Mouse (Mus musculus): ENCODE data around the gene Gm17571. TPM values are rescaled to one million over a fixed set of nuclear protein-coding genes. Genes with fewer than 3 reads are reported as not detected.

Gm17571 gene
- polyA plus RNA-seq, 2 experiments: not detected

DNA sequence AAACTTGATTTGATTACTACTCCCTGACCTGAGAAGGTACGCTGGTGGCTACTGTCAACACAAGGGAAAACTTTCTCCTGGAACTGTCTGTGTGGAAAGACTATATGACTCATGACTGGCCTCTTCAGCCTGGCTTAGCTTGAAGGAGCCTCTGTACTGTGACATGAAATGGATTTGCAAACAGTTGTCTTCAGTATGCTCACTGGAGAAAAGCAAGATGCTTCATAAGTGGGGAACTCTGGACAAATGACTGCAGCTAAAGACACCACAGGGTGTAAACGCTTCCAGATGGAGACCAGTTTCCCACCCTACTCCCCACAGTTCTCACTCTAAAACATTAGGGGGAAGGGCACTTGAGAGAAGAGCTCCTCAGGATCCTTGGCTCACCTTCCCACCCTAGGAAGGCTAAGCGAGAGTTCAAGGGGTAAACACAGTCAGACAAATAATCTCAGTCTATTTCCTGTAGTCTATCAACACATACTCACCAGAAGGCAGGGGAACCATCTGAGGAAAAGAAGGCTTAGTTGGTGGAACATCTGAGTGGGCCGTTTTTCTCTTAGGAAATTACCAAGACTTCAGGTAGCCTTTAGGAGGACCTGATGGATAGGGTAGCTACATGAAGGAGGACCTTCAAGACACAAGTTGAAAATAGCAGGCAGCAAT lies 18.9 kb upstream of the Gm17571 start:
- Histone ChIP-seq H3K4me3 (replicated peaks; ENCODE audit: low read length) (no peak overlapping the region), H3K4me2 (replicated peaks; ENCODE audit: low read depth, low read length, severe bottlenecking) (no peak overlapping the region), H3K27ac (replicated peaks; ENCODE audit: low read depth, low read length) (no peak overlapping the region), H3K9me3 (ENCODE audit: control insufficient read depth, low read length) (no peaks in the 10 kb centered on the region), H3K36me3 (ENCODE audit: control insufficient read depth, insufficient read depth, low read length) (no peaks in the 10 kb centered on the region), H3K4me1 (ENCODE audit: control insufficient read depth, insufficient read depth, low read length) (peaks cover 11% of the 10 kb centered on the region; the same call in 1 of the 2 replicates), H3K9ac (ENCODE audit: low read depth, low read length, severe bottlenecking) (no peak overlapping the region), H3K27me3 (ENCODE audit: control insufficient read depth, insufficient read depth, low read length) (no peaks in the 10 kb centered on the region)
- DNase-seq (ENCODE audit: low spot score): no peak
- no peak for ATAC-seq (ENCODE audit: low FRiP score, low read depth)
- WGBS: 62% methylated on average over 4 of the region's 4 CpGs
- no peak for TF ChIP-seq POLR2A (IDR thresholded peaks at IDR 0.05; ENCODE audit: borderline replicate concordance, extremely low read depth, insufficient read depth, insufficient read length)

DNA sequence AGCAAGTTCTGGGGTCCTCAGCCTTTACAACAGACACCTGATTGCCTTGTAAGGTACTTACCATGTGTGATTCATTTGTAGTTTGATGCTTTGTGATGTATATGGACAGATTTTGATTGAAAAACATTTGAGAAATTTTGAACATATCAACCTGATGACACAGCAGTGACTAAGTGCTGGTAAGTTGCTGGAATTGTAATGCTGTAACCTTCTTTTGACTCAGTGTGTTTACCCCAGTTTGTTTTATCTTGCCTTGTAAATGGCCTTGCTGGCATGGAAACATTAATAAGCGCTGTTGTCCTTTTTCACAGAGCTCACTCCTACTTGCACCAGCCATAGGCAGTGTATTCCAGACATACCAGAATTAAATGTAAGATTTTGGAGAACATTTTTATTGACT lies 14.4 kb upstream of the Gm17571 start:
- Histone ChIP-seq H3K4me2 (replicated peaks; ENCODE audit: low read depth, low read length, severe bottlenecking) (no peak overlapping the region), H3K27me3 (ENCODE audit: control insufficient read depth, insufficient read depth, low read length) (no peaks in the 10 kb centered on the region), H3K9me3 (ENCODE audit: control insufficient read depth, low read length) (no peaks in the 10 kb centered on the region), H3K36me3 (ENCODE audit: control insufficient read depth, insufficient read depth, low read length) (no peaks in the 10 kb centered on the region), H3K4me1 (ENCODE audit: control insufficient read depth, insufficient read depth, low read length) (peaks cover 20% of the 10 kb centered on the region), H3K4me3 (replicated peaks; ENCODE audit: low read length) (no peak overlapping the region), H3K9ac (ENCODE audit: low read depth, low read length, severe bottlenecking) (no peak overlapping the region), H3K27ac (replicated peaks; ENCODE audit: low read depth, low read length) (no peak overlapping the region)
- 90% methylated on average over 1 of the region's 1 CpGs for WGBS
- DNase-seq (ENCODE audit: low spot score) (no peak), ATAC-seq (ENCODE audit: low FRiP score, low read depth) (no peak)
- TF ChIP-seq POLR2A (IDR thresholded peaks at IDR 0.05; ENCODE audit: borderline replicate concordance, extremely low read depth, insufficient read depth, insufficient read length): no peak

DNA sequence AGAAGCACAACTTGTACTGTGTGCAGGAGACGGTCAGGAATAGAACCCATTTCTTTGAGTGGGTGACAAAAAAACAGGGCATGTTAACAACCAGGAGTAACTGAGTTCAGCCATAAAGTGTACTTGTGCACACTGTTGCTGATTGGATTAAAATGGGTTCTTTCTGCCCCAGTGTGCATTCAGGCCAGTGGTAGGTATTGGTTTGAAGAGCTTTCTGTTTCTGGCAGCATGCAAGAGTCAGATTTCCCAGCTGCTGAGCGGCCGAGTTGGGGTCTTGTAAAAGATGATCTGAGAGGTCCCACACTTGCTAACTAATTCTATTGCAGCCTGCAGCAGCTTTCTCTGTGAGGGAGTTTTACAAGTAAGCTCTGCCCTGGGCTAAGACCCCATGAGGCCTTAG lies 13.5 kb upstream of the Gm17571 start:
- WGBS: 27% methylated on average over 3 of the region's 3 CpGs
- ATAC-seq (ENCODE audit: low FRiP score, low read depth): peak; percentile 41; the same call in 1 of the 2 replicates
- H3K27me3 ChIP-seq (ENCODE audit: control insufficient read depth, insufficient read depth, low read length): no peaks in the 10 kb centered on the region
- no peak overlapping the region for H3K4me2 ChIP-seq (replicated peaks; ENCODE audit: low read depth, low read length, severe bottlenecking)
- no peak for TF ChIP-seq POLR2A (IDR thresholded peaks at IDR 0.05; ENCODE audit: borderline replicate concordance, extremely low read depth, insufficient read depth, insufficient read length)
- H3K27ac ChIP-seq (replicated peaks; ENCODE audit: low read depth, low read length): 0 out of 2 replicates have a peak overlapping the region, but pooled peaks have one; percentile 19
- no peaks in the 10 kb centered on the region for H3K9me3 ChIP-seq (ENCODE audit: control insufficient read depth, low read length)
- peaks cover 20% of the 10 kb centered on the region for H3K4me1 ChIP-seq (ENCODE audit: control insufficient read depth, insufficient read depth, low read length)
- DNase-seq (ENCODE audit: low spot score): no peak
- no peak overlapping the region for H3K4me3 ChIP-seq (replicated peaks; ENCODE audit: low read length)
- H3K9ac ChIP-seq (ENCODE audit: low read depth, low read length, severe bottlenecking): no peak overlapping the region
- H3K36me3 ChIP-seq (ENCODE audit: control insufficient read depth, insufficient read depth, low read length): no peaks in the 10 kb centered on the region

DNA sequence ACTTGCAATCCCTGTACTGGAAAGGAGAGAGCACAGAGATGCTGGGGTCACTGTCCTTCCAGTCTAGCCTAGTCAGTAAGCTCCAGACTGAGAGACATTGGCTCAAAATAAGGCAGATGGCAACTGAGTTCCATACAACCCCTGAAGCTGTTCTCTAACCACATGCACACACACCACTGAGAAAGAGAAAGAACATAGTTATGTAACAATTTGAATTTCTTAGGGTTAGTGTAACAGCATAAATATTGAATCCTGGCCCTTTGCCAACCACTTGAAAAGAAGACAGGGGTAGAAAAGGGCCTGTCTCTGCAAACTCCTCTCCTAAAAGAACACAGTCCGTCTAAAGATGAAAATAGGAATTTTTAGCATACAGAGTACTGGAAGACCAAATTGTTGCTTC lies 12.8 kb upstream of the Gm17571 start:
- DNase-seq (ENCODE audit: low spot score): no peak
- Histone ChIP-seq H3K27me3 (ENCODE audit: control insufficient read depth, insufficient read depth, low read length) (no peaks in the 10 kb centered on the region), H3K4me1 (ENCODE audit: control insufficient read depth, insufficient read depth, low read length) (peaks cover 24% of the 10 kb centered on the region), H3K9me3 (ENCODE audit: control insufficient read depth, low read length) (no peaks in the 10 kb centered on the region), H3K4me3 (replicated peaks; ENCODE audit: low read length) (no peak overlapping the region), H3K36me3 (ENCODE audit: control insufficient read depth, insufficient read depth, low read length) (no peaks in the 10 kb centered on the region), H3K9ac (ENCODE audit: low read depth, low read length, severe bottlenecking) (no peak overlapping the region), H3K27ac (replicated peaks; ENCODE audit: low read depth, low read length) (no peak overlapping the region), H3K4me2 (replicated peaks; ENCODE audit: low read depth, low read length, severe bottlenecking) (no peak overlapping the region)
- 45% methylated on average over 1 of the region's 1 CpGs for WGBS
- ATAC-seq (ENCODE audit: low FRiP score, low read depth): no peak
- TF ChIP-seq POLR2A (IDR thresholded peaks at IDR 0.05; ENCODE audit: borderline replicate concordance, extremely low read depth, insufficient read depth, insufficient read length): no peak

DNA sequence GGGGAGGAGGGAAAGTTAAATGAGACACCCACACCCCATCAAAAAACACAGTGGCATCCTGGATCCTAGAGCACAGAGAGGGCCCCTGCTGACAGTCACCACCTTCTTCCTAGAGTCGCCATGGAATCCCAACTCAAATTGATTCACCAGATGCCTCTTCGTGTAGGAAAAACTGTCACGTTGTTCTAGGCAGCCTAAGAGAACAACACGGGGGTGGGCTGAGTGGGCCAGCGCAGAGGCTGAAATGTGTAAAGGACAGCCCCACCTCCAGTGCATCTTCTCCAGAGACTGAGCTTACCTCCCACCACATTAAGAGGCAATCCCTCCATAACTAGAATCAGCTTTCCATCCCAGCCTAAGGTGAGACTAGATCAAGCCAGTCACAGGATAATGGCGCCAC lies 11.2 kb upstream of the Gm17571 start:
- DNase-seq (ENCODE audit: low spot score) (no peak), ATAC-seq (ENCODE audit: low FRiP score, low read depth) (no peak)
- TF ChIP-seq POLR2A (IDR thresholded peaks at IDR 0.05; ENCODE audit: borderline replicate concordance, extremely low read depth, insufficient read depth, insufficient read length): no peak
- H3K4me3 ChIP-seq (replicated peaks; ENCODE audit: low read length): no peak overlapping the region
- WGBS: 74% methylated on average over 6 of the region's 6 CpGs
- H3K4me1 ChIP-seq (ENCODE audit: control insufficient read depth, insufficient read depth, low read length): peaks cover 24% of the 10 kb centered on the region
- H3K36me3 ChIP-seq (ENCODE audit: control insufficient read depth, insufficient read depth, low read length): no peaks in the 10 kb centered on the region
- no peak overlapping the region for H3K4me2 ChIP-seq (replicated peaks; ENCODE audit: low read depth, low read length, severe bottlenecking)
- H3K27me3 ChIP-seq (ENCODE audit: control insufficient read depth, insufficient read depth, low read length): no peaks in the 10 kb centered on the region
- H3K9ac ChIP-seq (ENCODE audit: low read depth, low read length, severe bottlenecking): no peak overlapping the region
- H3K27ac ChIP-seq (replicated peaks; ENCODE audit: low read depth, low read length): no peak overlapping the region
- H3K9me3 ChIP-seq (ENCODE audit: control insufficient read depth, low read length): no peaks in the 10 kb centered on the region

Data from limb, embryonic 14.5 days (tissue).